Mouse (Mus musculus): ENCODE results near the gene Gm12569. TPM values are rescaled to one million over a fixed set of nuclear protein-coding genes. Genes with fewer than 3 reads are reported as not detected.

The Gm12569 gene
- not detected in 2 replicates for total RNA-seq (2015)
- not detected in 2 replicates for total RNA-seq (2017)

GRCm38 (mm10) chr11:51220308-51220707 is at the start of gene Gm12569:
Gm12569 (plus strand) TSS chr11:51220473.
- no peak for ATAC-seq (replicated peaks; ENCODE audit: poor library complexity)

- ATAC-seq (replicated peaks; ENCODE audit: poor library complexity): no peak
Observed at GRCm38 (mm10) chr11:51202726-51203125, 17.5 kb upstream of the Gm12569 start.

- ATAC-seq (replicated peaks; ENCODE audit: poor library complexity): no peak
Observed at GRCm38 (mm10) chr11:51207758-51208157, 12.5 kb upstream of the Gm12569 start.

- ATAC-seq (replicated peaks; ENCODE audit: poor library complexity): no peak
Observed at GRCm38 (mm10) chr11:51211426-51211825, 8.8 kb upstream of the Gm12569 start.

GRCm38 (mm10) chr11:51214021-51214420 is 6.3 kb upstream of the Gm12569 start:
- ATAC-seq (replicated peaks; ENCODE audit: poor library complexity): no peak

GRCm38 (mm10) chr11:51219396-51219980 is 785 bp upstream of the Gm12569 start:
- ATAC-seq (replicated peaks; ENCODE audit: poor library complexity): no peak

GRCm38 (mm10) chr11:51227104-51227503 is 6.8 kb downstream of the Gm12569 start:
- ATAC-seq (replicated peaks; ENCODE audit: poor library complexity): no peak

GRCm38 (mm10) chr11:51234626-51235025 is 14.4 kb downstream of the Gm12569 start:
- ATAC-seq (replicated peaks; ENCODE audit: poor library complexity): no peak

- ATAC-seq (replicated peaks; ENCODE audit: poor library complexity): no peak
Observed at GRCm38 (mm10) chr11:51242897-51243296, 22.6 kb downstream of the Gm12569 start.

GRCm38 (mm10) chr11:51257006-51257405 is 36.7 kb downstream of the Gm12569 start:
- ATAC-seq (replicated peaks; ENCODE audit: poor library complexity): peak; percentile 90

- no peak for ATAC-seq (replicated peaks; ENCODE audit: poor library complexity)
Observed at GRCm38 (mm10) chr11:51261680-51262219, 41.5 kb downstream of the Gm12569 start, which contains the start of gene Clk4. Clk4 (plus strand) TSS chr11:51261730.

- ATAC-seq (replicated peaks; ENCODE audit: poor library complexity): peak; percentile 83
Observed at GRCm38 (mm10) chr11:51262342-51263285, 42.3 kb downstream of the Gm12569 start, which contains the start of gene BC049762. BC049762 (minus strand) TSS chr11:51263046.

GRCm38 (mm10) chr11:51263286-51263831 is 43.1 kb downstream of the Gm12569 start:
- ATAC-seq (replicated peaks; ENCODE audit: poor library complexity): peak; percentile 7

- peak; percentile 49 for ATAC-seq (replicated peaks; ENCODE audit: poor library complexity)
Observed at GRCm38 (mm10) chr11:51264352-51264751, 44.1 kb downstream of the Gm12569 start.

- peak; percentile 30; the same call in 1 of the 2 replicates for ATAC-seq (replicated peaks; ENCODE audit: poor library complexity)
Observed at GRCm38 (mm10) chr11:51265326-51265725, 45.1 kb downstream of the Gm12569 start.

GRCm38 (mm10) chr11:51274418-51274817 is 54.1 kb downstream of the Gm12569 start:
- no peak for ATAC-seq (replicated peaks; ENCODE audit: poor library complexity)

Other genes starting within 250 kb of the Gm12569 start
- gene Olfr1377, start 238.5 kb upstream of the Gm12569 start, total RNA-seq (2015): not detected in 2 replicates
- gene Olfr1377, start 238.5 kb upstream of the Gm12569 start, total RNA-seq (2017): not detected in 2 replicates
- gene Olfr51, start 216.9 kb upstream of the Gm12569 start, total RNA-seq (2015): not detected in 2 replicates
- not detected in 2 replicates for gene Olfr51, start 216.9 kb upstream of the Gm12569 start, total RNA-seq (2017)
- not detected in 2 replicates for gene Olfr54, start 206.2 kb upstream of the Gm12569 start, total RNA-seq (2015)
- not detected in 2 replicates for gene Olfr54, start 206.2 kb upstream of the Gm12569 start, total RNA-seq (2017)
- gene Olfr1375, start 172.4 kb upstream of the Gm12569 start, total RNA-seq (2015): not detected in 2 replicates
- gene Olfr1375, start 172.4 kb upstream of the Gm12569 start, total RNA-seq (2017): not detected in 2 replicates
- not detected in 2 replicates for gene Zfp354a, start 161.2 kb upstream of the Gm12569 start, total RNA-seq (2015)
- not detected in 2 replicates for gene Zfp354a, start 161.2 kb upstream of the Gm12569 start, total RNA-seq (2017)
- 141 and 185 TPM in 2 replicates for gene Clk4, start 41.3 kb downstream of the Gm12569 start, total RNA-seq (2015)
- gene Clk4, start 41.3 kb downstream of the Gm12569 start, total RNA-seq (2017): 138 and 218 TPM in 2 replicates
- gene BC049762, start 42.6 kb downstream of the Gm12569 start, total RNA-seq (2015): 2.3 and 2.6 TPM in 2 replicates
- gene BC049762, start 42.6 kb downstream of the Gm12569 start, total RNA-seq (2017): 0.29 TPM in 1 of 2 replicates, not detected in the other
- 0.02 TPM in 1 of 2 replicates, not detected in the other for gene Col23a1, start 69.4 kb downstream of the Gm12569 start, total RNA-seq (2015)
- 0.03 TPM in 1 of 2 replicates, not detected in the other for gene Col23a1, start 69.4 kb downstream of the Gm12569 start, total RNA-seq (2017)

Data from megakaryocyte progenitor cell, adult 5-6 weeks (primary cell).